Mouse (Mus musculus) heart, adult 2 months (tissue): Measurements from ENCODE around the gene Erp44.

Experiments
- CTCF ChIP-seq: fragments of 200-600 bp; IDR thresholded peaks from 2 replicates; pipeline ENCODE4 v1.8.1; 2022; ENCODE audit warnings: antibody characterized with exemption, mild to moderate bottlenecking, moderate library complexity
- EP300 ChIP-seq: fragments of 200-500 bp; IDR thresholded peaks from 2 replicates; pipeline ENCODE4 v1.6.1; 2011; ENCODE audit warnings: low read depth, low read length, control low read depth; ENCODE audit not compliant: insufficient read depth
- POLR2A ChIP-seq: fragments of 200-500 bp; IDR thresholded peaks from 2 replicates; pipeline ENCODE4 v1.6.1; 2011; ENCODE audit warnings: mild to moderate bottlenecking, low read depth, low read length, control low read depth; ENCODE audit not compliant: insufficient read depth

GRCm38 (mm10) chr4:48226800-48227199 is 52.6 kb downstream of the Erp44 start:
- TF ChIP-seq POLR2A (no peak), CTCF (no peak), EP300 (no peak)
